Mouse (Mus musculus) CH12.LX (cell line): ENCODE measurements at regions not wholly inside any gene's neighbourhood (a gene's known extent, or its start where the extent isn't known, plus 50 kb on each side); places are given as distances from the start of the nearest gene placed in this dataset.
A peak's percentile ranks its signal among the peaks of the same experiment; 100 is the strongest.

ENCODE experiments used
- DNase-seq: peaks from one replicate; pipeline ENCODE4 v3.0.0-alpha.2; 2013; ENCODE audit errors: extremely low read depth
- H3K27ac ChIP-seq: 2 replicates; pipeline ENCODE4 v1.5.1; 2012; ENCODE audit warnings: low read depth, mild to moderate bottlenecking, control low read depth, moderate library complexity; ENCODE audit not compliant: insufficient read depth
- H3K27me3 ChIP-seq: replicated peaks from 2 replicates; pipeline ENCODE3; 2012; ENCODE audit warnings: inconsistent platforms
- H3K36me3 ChIP-seq, 2 experiments: replicated peaks in 1 of 2; 2 replicates each; pipeline versions ENCODE3 to v1.6.1; 2012; ENCODE audit warnings: inconsistent platforms in 1 of 2, low read length in 1 of 2, mild to moderate bottlenecking in 1 of 2, mixed read lengths in 1 of 2, moderate library complexity in 1 of 2; ENCODE audit not compliant: control insufficient read depth in 1 of 2, insufficient read depth in 1 of 2
- H3K4me1 ChIP-seq, 2 experiments: 2 replicates each; pipeline ENCODE4 v1.6.1; 2012; ENCODE audit warnings: inconsistent platforms in 1 of 2, moderate library complexity in 1 of 2; ENCODE audit not compliant: insufficient read depth in 2 of 2, control insufficient read depth in 1 of 2
- H3K4me2 ChIP-seq: 2 replicates; pipeline ENCODE4 v1.6.1; 2012; ENCODE audit warnings: low read depth, mild to moderate bottlenecking, control low read depth; ENCODE audit not compliant: poor library complexity, insufficient read depth, severe bottlenecking
- H3K4me3 ChIP-seq, 3 experiments: fragments of 150-350 bp in 1 of 3; sonication (generic) in 1 of 3; replicated peaks in 1 of 3; 2 replicates each; pipeline versions ENCODE3 to v1.5.1; 2011 to 2012; ENCODE audit warnings: low read depth in 2 of 3, low read length in 2 of 3, mild to moderate bottlenecking in 2 of 3, moderate library complexity in 2 of 3, control low read depth in 1 of 3, improper control_type of control experiment in 1 of 3, inconsistent platforms in 1 of 3, mixed read lengths in 1 of 3; ENCODE audit not compliant: poor library complexity in 1 of 3
- H3K79me2 ChIP-seq: replicated peaks from 2 replicates; pipeline ENCODE4 v1.6.1; 2012; ENCODE audit warnings: mild to moderate bottlenecking, moderate library complexity; ENCODE audit not compliant: control insufficient read depth, poor library complexity, insufficient read depth, severe bottlenecking; ENCODE audit errors: extremely low read depth
- H3K9ac ChIP-seq: 2 replicates; pipeline ENCODE4 v1.6.1; 2012; ENCODE audit warnings: low read depth, mild to moderate bottlenecking, control low read depth, moderate library complexity; ENCODE audit not compliant: insufficient read depth
- H3K9me3 ChIP-seq: replicated peaks from 2 replicates; pipeline ENCODE3; 2012; ENCODE audit warnings: low read length, inconsistent platforms, mixed read lengths
- BHLHE40 ChIP-seq: IDR thresholded peaks from 2 replicates; pipeline ENCODE4 v1.6.1; 2011; ENCODE audit warnings: mild to moderate bottlenecking, low read depth, low read length, improper control_type of control experiment
- CHD1 ChIP-seq: IDR thresholded peaks from 2 replicates; pipeline ENCODE4 v1.6.1; 2012; ENCODE audit warnings: low read depth, low read length, improper control_type of control experiment, inconsistent platforms
- CTCF ChIP-seq, 2 experiments: IDR thresholded peaks in 1 of 2; conservative IDR thresholded peaks in 1 of 2; 2 replicates each; pipeline ENCODE4 v1.5.1; 2011 to 2012; ENCODE audit warnings: low read depth in 2 of 2, low read length in 2 of 2, improper control_type of control experiment in 1 of 2, inconsistent platforms in 1 of 2, mild to moderate bottlenecking in 1 of 2, moderate library complexity in 1 of 2
- E2F4 ChIP-seq: IDR thresholded peaks from 2 replicates; pipeline ENCODE4 v1.6.1; 2011; ENCODE audit warnings: low read depth, low read length, improper control_type of control experiment; ENCODE audit not compliant: insufficient replicate concordance
- ETS1 ChIP-seq: conservative IDR thresholded peaks from 2 replicates; pipeline ENCODE4 v1.6.1; 2012; ENCODE audit warnings: low read depth, mild to moderate bottlenecking, inconsistent platforms, low read length, improper control_type of control experiment, moderate library complexity
- IRF4 ChIP-seq: IDR thresholded peaks from 2 replicates; pipeline ENCODE4 v1.6.1; 2014; ENCODE audit warnings: low read depth, mild to moderate bottlenecking, inconsistent platforms, low read length, improper control_type of control experiment
- JUN ChIP-seq: IDR thresholded peaks from 2 replicates; pipeline ENCODE4 v1.6.1; 2011; ENCODE audit warnings: low read depth, mild to moderate bottlenecking, low read length, improper control_type of control experiment, moderate library complexity; ENCODE audit not compliant: insufficient read depth
- JUND ChIP-seq: conservative IDR thresholded peaks from 2 replicates; pipeline ENCODE4 v1.6.1; 2011; ENCODE audit warnings: low read depth, low read length, improper control_type of control experiment
- MAZ ChIP-seq: IDR thresholded peaks from 2 replicates; pipeline ENCODE4 v1.6.1; 2012; ENCODE audit warnings: low read depth, mild to moderate bottlenecking, inconsistent platforms, low read length, improper control_type of control experiment, moderate library complexity
- MEF2A ChIP-seq: IDR thresholded peaks from 2 replicates; pipeline ENCODE4 v1.6.1; 2014; ENCODE audit warnings: low read depth, mild to moderate bottlenecking, inconsistent platforms, low read length, improper control_type of control experiment, borderline replicate concordance
- MXI1 ChIP-seq: IDR thresholded peaks from 2 replicates; pipeline ENCODE4 v1.6.1; 2011; ENCODE audit warnings: mild to moderate bottlenecking, low read depth, low read length, improper control_type of control experiment
- MYC ChIP-seq: IDR thresholded peaks from 2 replicates; pipeline ENCODE4 v1.6.1; 2011; ENCODE audit warnings: low read depth, mild to moderate bottlenecking, improper control_type of control experiment, low read length
- NRF1 ChIP-seq: IDR thresholded peaks from 2 replicates; pipeline ENCODE4 v1.6.1; 2014; ENCODE audit warnings: low read depth, mild to moderate bottlenecking, inconsistent platforms, low read length, improper control_type of control experiment, moderate library complexity
- POLR2A ChIP-seq: IDR thresholded peaks from 2 replicates; pipeline ENCODE4 v1.6.1; 2011; ENCODE audit warnings: low read depth, mild to moderate bottlenecking, improper control_type of control experiment, low read length
- RAD21 ChIP-seq: IDR thresholded peaks from 2 replicates; pipeline ENCODE4 v1.6.1; 2011; ENCODE audit warnings: low read depth, mild to moderate bottlenecking, low read length, improper control_type of control experiment, moderate library complexity
- RCOR1 ChIP-seq: conservative IDR thresholded peaks from 2 replicates; pipeline ENCODE4 v1.6.1; 2012; ENCODE audit warnings: low read depth, mild to moderate bottlenecking, inconsistent platforms, low read length, improper control_type of control experiment
- SIN3A ChIP-seq: IDR thresholded peaks from 2 replicates; pipeline ENCODE4 v1.6.1; 2012; ENCODE audit warnings: low read length, improper control_type of control experiment, inconsistent platforms
- TBP ChIP-seq: conservative IDR thresholded peaks from 2 replicates; pipeline ENCODE4 v1.6.1; 2011; ENCODE audit warnings: low read depth, low read length, improper control_type of control experiment
- TCF12 ChIP-seq: IDR thresholded peaks from 2 replicates; pipeline ENCODE4 v1.6.1; 2014; ENCODE audit warnings: low read depth, mild to moderate bottlenecking, inconsistent platforms, low read length, improper control_type of control experiment
- USF1 ChIP-seq: IDR thresholded peaks from 2 replicates; pipeline ENCODE4 v1.6.1; 2014; ENCODE audit warnings: low read depth, mild to moderate bottlenecking, inconsistent platforms, low read length, improper control_type of control experiment
- ZC3H11A ChIP-seq: IDR thresholded peaks from 2 replicates; pipeline ENCODE4 v1.6.1; 2012; ENCODE audit warnings: low read depth, mild to moderate bottlenecking, inconsistent platforms, low read length, improper control_type of control experiment
- ZKSCAN1 ChIP-seq: IDR thresholded peaks from 2 replicates; pipeline ENCODE4 v1.6.1; 2012; ENCODE audit warnings: low read depth, inconsistent platforms, low read length, improper control_type of control experiment, borderline replicate concordance
- ZNF384 ChIP-seq: IDR thresholded peaks from 2 replicates; pipeline ENCODE4 v1.6.1; 2012; ENCODE audit warnings: low read depth, low read length, improper control_type of control experiment, inconsistent platforms
- dilution Hi-C: fragments of 300-500 bp; cut with MboI; formaldehyde crosslinking; loops from 2 replicates; pipeline ENCODE4 v1.14.3; 2020; ENCODE audit warnings: low sequenced_read_pairs; ENCODE audit not compliant: extremely low pct_unique_long_range_greater_than_20kb, extremely low pct_ligation_motif_present
- in situ Hi-C: fragments of 300-500 bp; cut with MboI; formaldehyde crosslinking; loops from 3 replicates; pipeline ENCODE4 v1.14.3; 2019; ENCODE audit warnings: low sequenced_read_pairs, low pct_ligation_motif_present, low pct_unique_long_range_greater_than_20kb, mixed read lengths

DNA sequence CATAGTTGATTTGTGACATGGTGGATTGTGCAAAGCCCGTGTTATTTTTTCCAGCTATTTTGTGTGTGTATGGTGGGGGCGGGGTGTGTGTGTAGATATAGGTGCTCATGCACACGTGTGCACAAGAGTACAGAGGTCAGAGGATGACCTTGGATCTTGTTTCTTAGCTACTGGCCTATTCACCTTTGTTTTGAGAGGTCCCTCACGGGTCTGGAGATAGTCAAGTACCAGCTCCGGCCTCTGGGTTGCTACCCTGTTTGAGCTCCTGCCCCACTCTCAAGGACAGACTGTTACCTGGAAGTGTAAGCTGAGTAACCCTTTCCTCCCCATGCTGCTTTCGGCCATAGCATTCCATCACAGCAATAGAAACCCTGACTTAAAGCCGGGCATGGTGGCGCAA, 138.0 kb downstream of the Fam43a start:
- Histone ChIP-seq H3K36me3 (no peaks in the 10 kb centered on the region), H3K27ac (no peak overlapping the region), H3K9ac (no peak overlapping the region), H3K4me2 (no peak overlapping the region), H3K9me3 (no peaks in the 10 kb centered on the region), H3K79me2 (no peaks in the 10 kb centered on the region), H3K27me3 (no peaks in the 10 kb centered on the region), H3K4me3 (no peak overlapping the region), H3K4me1 (peaks cover 24 to 40% of the 10 kb centered on the region in 2 experiments)
- no peak for DNase-seq
- dilution Hi-C loops (no loop called here), in situ Hi-C loops (no loop called here)
- TF ChIP-seq USF1 (no peak), CHD1 (no peak), ETS1 (no peak), TBP (no peak), IRF4 (no peak), MXI1 (no peak)

DNA sequence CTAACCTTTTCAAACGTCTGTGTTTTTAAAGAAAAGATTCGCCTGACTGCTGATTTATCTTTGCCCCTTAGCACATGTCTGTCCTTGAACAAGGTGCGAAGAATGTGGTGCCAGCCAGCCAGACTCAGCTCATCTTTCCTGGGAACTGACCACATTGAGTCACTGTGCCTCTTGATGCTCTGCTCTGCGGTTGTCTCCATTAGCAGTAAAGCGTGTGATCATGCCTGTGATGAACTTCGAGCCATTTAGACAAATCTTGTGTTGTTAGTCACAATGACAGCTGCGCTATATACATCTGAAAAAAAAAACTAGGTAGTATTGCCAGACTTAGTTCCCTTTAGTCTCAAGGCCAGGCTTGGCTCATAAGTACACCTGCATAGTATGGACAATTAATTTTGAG, 140.1 kb downstream of the Fam43a start:
- Histone ChIP-seq H3K79me2 (no peaks in the 10 kb centered on the region), H3K4me1 (peaks cover 27 to 44% of the 10 kb centered on the region in 2 experiments), H3K36me3 (no peaks in the 10 kb centered on the region), H3K9ac (no peak overlapping the region), H3K4me3 (no peak overlapping the region), H3K27me3 (no peaks in the 10 kb centered on the region), H3K27ac (no peak overlapping the region), H3K4me2 (no peak overlapping the region), H3K9me3 (no peaks in the 10 kb centered on the region)
- no peak for DNase-seq
- in situ Hi-C loops = no loop called here
- TF ChIP-seq ZC3H11A (no peak), ETS1 (0 out of 2 replicates have a peak, but pooled peaks have one; percentile 7)
- dilution Hi-C loops = no loop called here

DNA sequence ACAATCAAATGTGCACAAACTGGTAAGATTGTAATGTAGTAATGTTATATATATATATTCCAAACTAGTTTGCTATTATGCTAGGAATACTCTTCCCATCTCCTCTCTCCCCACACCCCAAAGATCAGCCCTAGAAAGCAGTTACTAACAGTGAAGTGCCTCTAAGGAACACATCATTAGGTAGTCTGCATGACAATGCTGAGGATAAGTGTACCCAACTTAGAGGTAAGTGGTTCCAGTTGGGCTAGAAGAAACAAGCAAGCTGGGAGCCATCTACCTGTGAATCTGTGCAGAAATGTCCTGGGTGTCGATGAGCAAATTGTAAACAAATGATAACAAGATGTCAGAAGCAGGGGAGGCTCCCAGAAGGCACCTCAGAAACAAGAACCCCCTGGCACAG, 141.7 kb downstream of the Fam43a start:
- Histone ChIP-seq H3K4me3 (no peak overlapping the region), H3K27me3 (no peaks in the 10 kb centered on the region), H3K79me2 (no peaks in the 10 kb centered on the region), H3K9ac (no peak overlapping the region), H3K9me3 (no peaks in the 10 kb centered on the region), H3K27ac (no peak overlapping the region), H3K4me1 (peaks cover 27 to 35% of the 10 kb centered on the region in 2 experiments)
- dilution Hi-C loops (no loop called here), in situ Hi-C loops (no loop called here)
- TF ChIP-seq MEF2A = no peak
- TF ChIP-seq MYC = no peak
- TF ChIP-seq E2F4 = no peak
- no peak for TF ChIP-seq RAD21
- TF ChIP-seq JUND = no peak
- no peak for TF ChIP-seq RCOR1
- TF ChIP-seq ZKSCAN1 = no peak
- no peak for TF ChIP-seq MXI1
- TF ChIP-seq NRF1 = no peak
- no peak for TF ChIP-seq CTCF (conservative IDR thresholded peaks at IDR 0.05 in 1 of 2, IDR thresholded peaks at IDR 0.05 in 1 of 2; ENCODE audit: low read depth in 2 of 2, low read length in 2 of 2)
- TF ChIP-seq ZNF384 = no peak
- no peak for TF ChIP-seq TCF12
- TF ChIP-seq JUN = no peak
- TF ChIP-seq MAZ = no peak
- TF ChIP-seq ETS1 = no peak
- no peak for TF ChIP-seq POLR2A
- no peak for TF ChIP-seq BHLHE40
- no peak for TF ChIP-seq SIN3A
- TF ChIP-seq, all 38 proteins: peak for 0
- no peaks in the 10 kb centered on the region for H3K36me3 ChIP-seq
- H3K4me2 ChIP-seq = no peak overlapping the region
- DNase-seq = no peak
